Mouse (Mus musculus) T-cell, adult 2 months (primary cell): ENCODE measurements around the gene Ldlrad3.
A peak's percentile ranks its signal among the peaks of the same experiment; 100 is the strongest.

Experiments used
- DNase-seq: peaks from one replicate; pipeline ENCODE4 v3.0.0; 2022; ENCODE audit warnings: low spot score

Ldlrad3 gene

DNA sequence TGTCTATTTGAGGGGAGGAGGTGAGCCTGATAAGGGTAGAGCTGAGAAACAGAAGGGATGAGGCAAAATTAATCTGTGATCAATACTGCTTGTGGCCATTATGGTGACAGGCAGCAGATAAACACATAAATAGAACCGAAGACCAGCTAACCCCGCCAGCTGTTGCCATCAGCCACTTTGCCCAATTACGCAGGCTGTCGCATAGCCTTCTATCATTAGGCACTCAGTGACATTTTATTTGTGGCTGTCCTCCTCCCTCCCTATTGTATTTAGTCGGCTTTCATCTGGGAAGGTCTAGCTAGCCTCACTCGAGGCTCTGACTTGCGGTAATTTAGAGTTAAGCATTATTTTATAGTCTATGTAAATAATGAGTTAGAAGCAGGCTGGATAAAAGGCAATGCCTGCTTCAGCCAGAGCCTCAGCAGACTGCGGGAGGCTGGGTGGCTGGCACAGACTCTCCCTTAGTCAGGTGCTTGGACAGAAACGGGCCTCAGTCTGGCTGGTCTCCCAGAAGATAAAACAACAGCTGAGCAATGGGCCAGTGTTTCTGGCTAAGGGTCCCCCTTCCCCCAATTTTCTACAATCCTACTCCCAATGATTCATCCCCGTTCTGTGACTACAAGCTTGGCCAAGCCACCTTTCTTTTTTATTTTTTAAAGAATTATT lies 147.8 kb downstream of the Ldlrad3 start:
- DNase-seq, result no peak

DNA sequence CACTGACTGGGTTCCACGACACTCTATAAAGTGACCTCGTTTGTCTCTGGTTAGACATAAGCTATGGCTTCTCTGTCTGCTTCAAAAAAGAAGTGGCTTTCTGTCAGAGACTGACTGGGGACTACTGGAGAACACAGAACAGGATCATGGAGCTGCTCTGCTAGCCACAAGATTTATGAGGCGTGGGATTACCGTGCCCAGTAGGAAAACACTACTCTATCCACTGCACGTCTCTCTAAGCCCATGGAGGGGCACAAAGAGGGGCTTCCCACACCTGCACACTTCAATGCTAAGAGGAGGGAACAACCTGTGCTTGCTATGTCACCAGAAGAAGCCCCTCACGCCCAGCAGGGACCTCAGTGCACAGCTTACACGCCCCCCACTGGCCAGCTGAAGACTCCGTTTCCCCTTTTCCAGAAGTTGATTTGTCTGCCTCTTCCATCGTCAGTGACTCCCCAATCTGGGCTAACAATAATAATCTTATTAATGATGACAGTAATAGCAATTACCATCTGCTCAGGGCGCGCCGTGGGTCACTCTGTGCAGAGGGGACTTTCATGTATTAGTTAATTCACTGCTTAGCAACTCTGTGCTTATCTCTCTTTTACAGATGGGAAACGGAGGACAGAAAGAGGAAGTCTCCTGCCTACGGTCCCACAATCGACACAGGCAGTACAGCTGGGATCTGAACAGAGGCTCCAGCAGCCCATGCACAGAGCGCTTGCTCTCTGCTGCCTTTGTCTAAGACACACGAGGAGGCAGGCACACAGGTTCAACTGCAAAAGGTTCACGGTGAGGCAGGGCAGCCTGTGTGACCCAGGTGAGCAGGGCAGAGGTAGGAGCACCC lies 149.3 kb downstream of the Ldlrad3 start:
- DNase-seq, result no peak

DNA sequence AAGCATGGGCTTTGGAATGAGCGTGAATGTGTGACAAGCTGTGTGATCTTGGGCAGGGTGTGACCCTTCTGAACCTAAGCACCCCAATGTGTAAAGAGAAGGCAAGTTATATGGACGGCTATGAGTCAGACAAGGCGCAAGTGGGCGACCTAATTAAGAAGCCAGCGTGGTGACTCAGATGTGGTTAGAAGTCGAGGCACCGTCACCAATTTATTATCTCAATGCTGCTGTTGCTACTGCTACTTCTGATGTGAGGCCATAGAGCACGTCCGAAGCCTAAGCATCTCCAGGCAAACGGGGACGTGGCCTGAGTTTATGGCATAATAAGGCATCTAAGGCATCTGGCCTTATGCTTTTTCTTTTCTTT lies 151.7 kb downstream of the Ldlrad3 start:
- no peak for DNase-seq

DNA sequence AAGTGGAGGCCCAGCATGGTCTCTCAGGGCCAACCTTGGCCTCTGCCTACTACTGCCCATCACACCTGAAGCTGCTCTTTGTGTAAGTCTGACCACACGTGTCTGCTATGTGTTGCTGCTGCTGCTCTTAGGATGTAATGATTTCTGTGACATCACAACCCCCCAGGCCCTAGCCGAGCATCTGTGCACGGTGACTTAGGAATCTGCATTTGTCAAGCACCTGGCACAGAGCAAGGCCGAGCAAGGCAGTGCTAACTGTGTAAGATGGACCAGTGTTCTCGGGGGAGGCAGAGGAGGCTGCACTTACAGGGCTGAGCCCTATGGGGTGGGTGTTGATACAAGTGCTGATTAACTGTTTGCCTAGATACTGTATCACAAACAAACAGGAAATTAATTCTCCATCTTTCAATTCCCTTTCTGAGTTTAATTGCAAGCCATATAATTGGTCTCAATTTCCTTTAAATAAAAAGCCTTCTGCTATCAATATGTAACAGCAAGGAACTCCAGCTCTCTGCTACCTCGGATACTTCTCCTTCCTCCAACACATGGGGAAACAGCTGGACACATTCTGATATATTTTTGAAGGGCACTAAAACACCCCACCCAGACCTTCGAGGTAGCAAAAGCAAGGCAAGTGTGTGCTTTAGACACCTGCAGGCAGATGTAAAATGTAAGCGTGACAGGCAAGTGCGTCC lies 152.2 kb downstream of the Ldlrad3 start:
- DNase-seq, result no peak

DNA sequence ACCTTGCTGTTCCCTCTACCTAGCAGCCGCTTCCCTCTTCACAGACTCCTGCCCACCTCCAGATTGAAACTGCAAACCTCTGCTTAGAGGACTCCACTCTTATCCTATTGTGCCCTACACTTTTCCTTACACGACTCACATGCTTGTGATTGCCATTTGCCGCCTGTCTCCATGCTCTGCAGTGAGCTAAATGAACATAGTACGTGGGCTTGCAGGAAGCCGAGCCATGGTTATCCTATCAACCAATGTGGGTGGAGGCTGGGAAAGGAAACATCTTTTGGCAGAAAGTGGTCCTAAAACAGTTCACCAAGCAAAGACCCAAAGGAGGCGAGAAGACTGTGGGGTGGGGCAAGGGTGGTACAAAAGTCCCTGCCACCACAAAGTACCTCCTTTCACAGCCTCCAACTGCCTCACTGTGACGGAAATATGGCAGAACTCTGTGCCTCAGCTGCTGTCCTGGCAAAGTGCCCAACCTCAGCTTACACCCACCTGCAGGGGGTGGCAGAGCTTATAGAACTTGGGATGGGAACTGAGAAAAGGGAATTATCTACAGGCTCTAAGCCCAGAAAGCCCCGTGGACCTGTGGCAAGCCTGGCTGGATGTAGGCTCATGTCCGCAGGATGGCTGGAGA lies 153.4 kb downstream of the Ldlrad3 start:
- peak; percentile 30 for DNase-seq

DNA sequence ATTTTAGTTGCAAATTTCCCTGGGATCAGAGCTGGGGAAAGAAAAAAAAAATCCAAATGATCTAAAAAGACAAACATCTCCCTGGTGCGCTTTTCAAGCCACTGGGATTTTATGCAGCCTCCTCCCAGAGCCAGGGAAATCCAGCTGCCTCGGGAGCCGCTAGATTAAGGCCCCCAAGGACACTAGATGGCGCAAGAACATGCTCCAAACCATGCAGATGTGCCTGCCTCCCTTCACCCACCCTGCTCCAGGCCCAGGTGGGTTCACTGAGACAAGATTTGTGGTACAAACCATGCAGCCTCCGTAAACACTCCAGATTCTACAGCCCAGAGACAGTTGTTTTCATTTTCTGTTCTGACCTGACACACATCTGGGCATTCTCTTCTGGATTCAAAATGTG lies 155.5 kb downstream of the Ldlrad3 start:
- peak; percentile 45 for DNase-seq

DNA sequence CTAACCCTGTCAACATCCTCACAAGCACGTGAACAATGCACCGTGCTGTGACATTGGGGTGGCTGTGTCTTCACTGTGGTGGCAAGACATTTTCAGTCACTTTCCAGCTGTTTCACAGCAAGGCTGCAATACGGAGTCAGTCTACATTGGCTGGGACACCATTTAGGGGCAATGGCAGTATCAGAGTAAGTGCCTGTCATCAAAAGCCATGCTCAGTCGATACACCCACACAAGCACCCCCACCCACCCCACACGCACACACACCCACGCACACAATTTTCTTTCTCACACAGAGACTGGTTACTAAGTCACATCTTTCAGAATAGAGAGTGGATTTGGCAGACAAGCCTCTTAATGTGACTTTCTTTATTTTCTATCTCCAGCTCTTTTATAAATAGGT lies 156.0 kb downstream of the Ldlrad3 start:
- no peak for DNase-seq

DNA sequence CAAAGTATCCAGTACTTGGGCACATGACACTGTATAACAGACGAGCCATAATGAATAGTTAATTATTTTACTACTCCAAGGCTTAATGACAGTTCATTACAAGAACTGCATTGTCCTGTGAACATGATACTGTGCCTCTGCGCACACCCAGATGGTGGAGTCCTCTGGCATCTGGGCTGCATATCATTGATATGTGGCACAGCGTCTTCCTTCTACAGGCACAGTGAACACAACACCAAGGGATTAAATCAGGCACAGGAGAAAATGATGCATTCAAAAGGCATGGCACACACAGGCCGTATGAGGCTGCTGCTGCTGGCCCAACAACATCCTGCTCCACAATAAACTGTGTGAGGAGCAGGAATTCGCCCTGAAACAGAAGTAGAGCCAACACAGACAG lies 156.5 kb downstream of the Ldlrad3 start:
- no peak for DNase-seq

DNA sequence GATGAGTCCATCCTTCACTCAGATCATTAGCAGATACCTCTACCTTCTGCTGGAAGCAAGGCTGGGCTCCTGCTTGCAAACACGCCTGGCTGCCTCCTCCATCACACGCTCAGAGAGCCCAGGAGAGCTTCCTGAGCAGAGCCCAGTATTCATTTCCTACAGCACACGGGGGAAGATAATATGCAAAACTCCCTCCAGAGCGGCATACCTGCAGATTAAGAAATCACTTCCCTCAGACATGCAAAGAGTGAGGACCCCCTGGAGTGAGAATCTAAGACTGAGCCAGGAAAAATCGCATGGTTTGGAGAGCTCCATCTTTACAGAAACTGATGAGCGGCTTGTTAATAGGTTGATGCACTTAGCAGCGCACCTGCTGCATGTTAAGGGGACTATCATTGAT lies 158.9 kb downstream of the Ldlrad3 start:
- no peak for DNase-seq

DNA sequence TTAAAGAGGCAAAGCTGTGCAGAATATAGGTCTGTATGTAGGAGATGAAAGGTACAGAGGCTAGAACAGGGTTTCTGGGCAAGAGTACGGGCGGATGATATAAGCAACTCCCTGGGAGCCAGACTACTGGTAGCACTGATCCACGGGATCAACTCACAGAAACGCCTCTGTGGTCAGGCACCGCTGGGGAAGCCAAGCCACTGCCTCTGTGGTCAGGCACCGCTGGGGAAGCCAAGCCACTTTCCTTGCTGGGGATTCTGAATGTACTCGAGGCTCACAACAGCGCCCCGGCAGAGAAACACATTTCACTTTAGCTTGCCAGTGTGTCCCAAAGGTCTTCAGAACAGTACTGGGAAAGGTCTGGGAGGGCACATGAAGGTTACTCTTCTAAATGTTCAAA lies 160.0 kb downstream of the Ldlrad3 start:
- no peak for DNase-seq

DNA sequence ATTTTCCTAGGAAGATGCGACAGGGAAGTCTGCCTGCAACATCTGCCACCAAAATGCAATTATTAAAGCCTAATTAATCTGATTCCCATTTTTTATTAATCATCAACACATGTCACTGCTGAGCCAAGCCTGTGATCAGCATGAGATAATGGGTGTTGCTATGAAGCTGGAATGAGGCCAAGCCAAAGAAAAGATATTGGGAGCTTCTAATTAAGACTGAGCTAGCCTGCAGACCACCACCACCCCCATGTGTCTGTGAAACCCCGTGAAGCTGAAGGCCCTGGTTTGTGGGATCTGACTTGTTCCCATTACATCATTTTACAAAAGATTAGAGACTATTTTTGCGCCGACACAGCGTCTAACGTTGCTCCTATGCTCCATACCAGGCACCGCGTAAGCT lies 161.7 kb downstream of the Ldlrad3 start:
- DNase-seq, result no peak

DNA sequence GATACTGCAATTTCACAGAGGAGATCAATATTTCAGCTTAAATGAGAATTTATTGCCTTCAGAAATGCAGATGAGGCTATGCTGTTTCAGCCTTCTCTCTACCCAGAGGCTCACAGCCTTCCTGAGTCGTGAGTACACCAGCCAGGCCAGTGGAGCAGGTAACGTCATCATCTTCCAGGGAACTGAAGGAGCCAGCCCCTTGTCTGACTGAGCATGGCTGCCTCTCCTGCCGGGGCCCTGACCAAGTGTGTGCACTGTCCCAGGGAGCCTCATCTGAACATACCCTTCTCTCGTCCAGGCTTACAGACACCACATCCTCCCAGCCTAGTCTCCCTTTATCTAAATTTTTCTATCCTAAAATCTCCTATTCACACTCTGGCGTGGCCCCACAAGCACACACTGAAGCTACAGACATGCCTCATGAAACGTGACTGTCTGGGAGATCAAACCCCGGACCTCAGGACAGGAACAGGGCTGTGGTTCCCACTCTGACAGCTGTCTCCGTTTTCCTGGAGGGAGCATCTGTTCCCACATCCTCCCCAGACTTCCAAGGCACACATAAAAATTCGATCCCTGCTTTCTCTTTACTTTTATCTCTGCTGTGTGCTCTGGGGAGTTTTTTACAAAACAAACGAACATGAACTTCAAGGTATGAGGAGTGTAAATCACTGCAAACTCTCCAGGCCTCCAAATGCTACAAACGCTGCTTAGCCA lies 164.7 kb downstream of the Ldlrad3 start:
- DNase-seq, result no peak

DNA sequence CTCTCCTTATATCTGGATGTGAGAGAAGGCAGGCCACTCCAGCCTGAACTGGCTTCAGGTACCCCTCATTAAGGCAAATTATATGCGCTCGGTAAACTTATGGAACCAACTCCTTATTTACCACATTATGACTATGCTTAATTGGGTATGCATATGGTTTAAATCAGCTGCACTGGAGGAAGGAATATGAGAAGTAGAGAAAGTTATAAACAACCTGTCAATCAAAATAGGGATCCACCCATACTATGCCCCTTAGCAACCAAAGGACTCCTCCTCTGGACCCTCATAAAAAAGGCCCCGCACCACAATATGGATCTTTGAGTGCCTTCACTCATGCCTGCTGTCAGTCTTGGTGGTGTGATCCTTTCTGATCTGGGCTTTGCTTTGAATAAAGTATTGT lies 165.6 kb downstream of the Ldlrad3 start:
- no peak for DNase-seq

DNA sequence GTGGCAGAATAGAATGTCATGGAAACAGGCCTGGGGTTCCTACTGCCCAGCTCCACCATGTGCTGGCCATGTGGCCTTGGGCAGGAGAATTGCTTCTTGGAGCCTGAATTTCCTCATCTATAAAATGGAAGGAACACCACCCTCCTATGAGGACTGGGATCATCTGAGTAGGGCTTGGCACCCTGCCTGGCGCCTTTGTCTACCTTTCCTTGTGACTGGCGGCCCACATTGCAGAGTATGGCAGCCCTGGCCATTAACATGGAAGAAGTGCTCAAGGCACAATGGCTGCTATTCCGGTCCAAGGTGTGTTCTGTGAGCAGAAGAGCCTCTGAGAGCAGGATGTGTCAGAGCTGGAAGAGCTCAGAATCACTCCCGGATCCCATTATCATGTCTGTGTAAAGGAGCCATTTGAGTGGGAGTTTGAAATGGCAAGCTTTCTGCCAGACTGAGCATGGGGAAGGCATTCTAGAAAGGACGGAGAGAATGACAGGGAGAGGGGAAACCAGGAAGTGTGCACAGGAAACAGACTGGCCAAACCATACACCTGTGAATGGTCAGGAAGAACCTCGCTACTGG lies 171.6 kb downstream of the Ldlrad3 start:
- DNase-seq, result no peak

DNA sequence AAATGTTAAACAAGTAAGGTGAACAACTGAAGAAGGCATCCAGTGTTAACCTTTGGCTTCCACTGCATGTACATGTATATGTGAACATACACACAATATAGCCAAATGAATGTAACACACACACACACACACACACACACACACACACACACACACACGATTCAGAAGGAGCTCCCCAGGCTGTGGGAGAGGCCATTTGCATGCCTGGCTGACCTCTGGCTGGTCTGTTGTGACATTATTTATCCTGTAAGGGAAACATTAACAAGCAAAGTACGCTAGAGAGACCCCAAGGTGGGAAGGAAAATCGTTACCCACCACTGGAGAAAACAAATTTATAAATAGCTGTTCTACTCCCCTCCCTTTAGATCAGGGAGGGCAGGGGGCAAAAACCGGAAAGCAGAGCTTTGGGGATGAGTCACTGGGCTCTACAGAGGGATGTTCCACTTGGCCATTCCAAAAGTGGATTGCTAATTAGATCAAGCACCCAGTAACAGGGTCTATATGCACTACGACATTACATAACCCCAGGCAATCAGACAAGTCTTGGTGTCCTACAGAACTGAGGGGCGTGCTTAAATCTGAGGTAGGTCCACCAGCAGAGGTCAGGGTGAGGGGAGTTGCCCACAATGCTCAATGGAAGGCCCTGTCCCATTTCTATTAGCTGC lies 174.7 kb downstream of the Ldlrad3 start:
- DNase-seq, result no peak

DNA sequence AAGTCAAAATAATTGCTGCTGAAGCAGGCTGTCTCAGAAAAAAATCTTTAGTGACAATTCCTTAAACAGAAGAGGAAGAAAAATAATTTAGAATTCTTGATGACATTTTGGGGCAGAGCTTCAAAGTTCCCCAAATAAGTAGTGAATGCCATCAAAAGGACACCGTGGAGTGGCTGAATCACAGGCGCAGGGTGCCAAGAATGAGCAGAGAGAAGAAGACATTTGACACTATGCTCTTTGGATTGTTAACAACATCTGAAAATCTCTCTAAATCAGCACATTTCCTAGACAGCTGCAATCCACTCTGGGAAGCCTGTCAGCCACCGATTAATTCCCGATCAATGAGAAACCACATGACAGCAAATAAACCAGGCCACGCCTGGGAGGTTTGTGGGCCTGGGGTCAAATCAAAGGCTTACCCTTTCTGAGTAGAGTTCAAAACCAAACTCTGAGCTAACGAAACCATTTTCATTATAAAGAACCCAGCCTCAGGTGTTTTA lies 176.4 kb downstream of the Ldlrad3 start:
- no peak for DNase-seq

DNA sequence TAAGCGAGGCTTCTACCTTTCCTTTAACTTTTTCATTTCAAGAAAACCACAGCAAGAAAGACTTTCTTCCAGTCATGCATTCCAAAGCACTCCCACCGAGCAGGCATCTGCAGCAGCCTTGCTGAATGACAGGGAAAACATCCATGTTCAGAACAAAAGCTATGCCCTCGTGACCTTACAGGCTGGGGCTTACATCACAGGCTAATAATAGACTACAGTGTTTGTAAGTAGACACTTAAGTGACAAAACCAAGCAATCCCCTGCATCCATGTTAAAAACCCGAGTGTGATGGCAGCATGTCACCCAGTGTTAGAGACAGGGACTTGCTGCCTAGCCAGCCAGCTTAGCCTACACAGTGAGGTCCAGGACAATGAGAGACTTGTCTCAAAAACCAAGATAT lies 180.0 kb downstream of the Ldlrad3 start:
- DNase-seq, result no peak

DNA sequence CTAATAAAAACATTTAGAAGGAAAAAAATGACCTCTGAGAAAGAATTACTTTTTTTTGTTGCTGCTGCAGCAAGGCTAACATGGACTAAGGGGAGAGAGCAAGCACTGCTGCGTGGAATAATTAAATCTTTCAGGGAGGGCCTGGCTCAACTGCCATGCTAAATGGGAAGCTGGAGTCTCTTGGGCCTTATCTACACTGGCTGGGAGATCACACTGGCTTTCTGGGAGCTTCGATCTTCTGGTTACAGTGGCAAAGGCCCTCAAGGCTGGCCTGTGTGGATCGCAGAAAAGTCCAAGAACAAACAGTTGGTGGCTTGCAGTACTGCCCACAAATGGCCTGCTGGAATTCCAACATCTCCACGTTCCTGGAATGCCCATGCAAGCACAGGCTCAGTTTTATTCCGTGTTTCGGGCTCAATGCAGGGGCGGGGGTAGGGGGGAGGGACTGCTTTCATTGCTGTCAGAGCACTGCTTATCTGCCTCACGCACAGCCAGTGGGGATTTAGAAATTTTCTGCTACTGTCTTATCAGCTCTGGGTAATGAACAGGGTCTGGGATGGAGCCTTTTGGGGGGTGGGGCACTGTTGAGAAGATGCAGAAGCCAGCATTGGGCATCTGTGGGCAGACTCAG lies 180.7 kb downstream of the Ldlrad3 start:
- no peak for DNase-seq

DNA sequence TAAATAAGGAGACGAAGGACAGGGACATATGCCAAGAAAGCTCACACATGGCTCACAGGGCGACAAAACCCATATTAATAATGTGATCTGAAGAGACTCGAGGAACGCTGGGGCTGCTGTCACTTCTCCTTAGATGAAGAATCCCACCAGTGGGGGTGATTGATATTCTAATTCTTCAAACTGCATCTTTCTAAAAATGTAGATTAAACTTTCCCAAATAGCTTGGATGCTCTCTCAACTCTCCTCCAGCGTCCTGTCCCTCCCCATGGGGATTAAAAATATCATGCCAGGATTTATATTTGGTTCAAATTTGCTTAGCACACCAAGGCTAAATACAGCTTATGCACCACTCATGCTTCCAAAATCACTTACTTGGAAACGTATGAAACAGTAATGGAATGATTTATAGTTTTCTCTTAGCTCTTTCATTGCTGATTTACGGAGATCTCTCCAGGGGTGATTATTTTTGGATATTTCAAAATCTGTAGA lies 182.4 kb downstream of the Ldlrad3 start:
- DNase-seq, result no peak
